Comparison of ENCODE assay signal across 25 mouse cellular contexts in the genomic region with DNA sequence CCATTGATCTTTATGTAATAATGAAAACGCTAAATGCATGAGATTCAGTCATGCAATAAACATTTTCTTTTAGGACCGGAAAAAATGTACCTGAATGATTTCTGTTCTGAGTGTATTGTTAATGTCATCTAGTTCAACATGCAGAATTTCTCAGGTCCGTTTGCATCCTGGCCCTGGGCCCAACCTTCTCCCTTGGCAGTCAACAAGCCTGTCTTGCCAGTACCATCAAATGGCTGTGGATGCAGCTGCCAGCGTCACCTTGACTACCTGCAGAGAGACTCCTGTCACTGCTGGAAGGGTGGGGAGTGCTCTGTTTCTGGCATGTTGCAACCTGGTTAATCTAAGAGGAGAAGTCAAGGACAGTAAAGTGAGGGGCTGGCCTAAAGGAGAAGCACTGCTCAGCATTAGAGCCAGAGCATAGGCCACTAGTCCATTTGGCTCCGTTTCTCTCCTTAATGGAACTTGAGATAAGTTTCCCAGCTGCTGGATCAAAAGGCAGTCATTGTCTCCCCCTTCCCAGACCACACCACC. TPM values are rescaled to one million over a fixed set of nuclear protein-coding genes. Genes with fewer than 3 reads are reported as not detected.
DNase-seq lines count a peak whose midpoint lies in the region; ATAC-seq and TF ChIP-seq lines count a peak whose summit lies in the region.
"Had no signal": no experiment of that assay in that cellular context is flagged by ENCODE, and none has a peak within 500 bp of the region (broad histone marks: within the 10 kb centered on the region; RNA-seq: fewer than 3 reads in every experiment).

No protein-coding gene starts in this region.

- H3K27me3 ChIP-seq in hindbrain, postnatal 0 days (ENCODE audit: insufficient read depth, low read length), result no peaks in the 10 kb centered on the region
- H3K27me3 ChIP-seq in hindbrain, embryonic 12.5 days, result no peaks in the 10 kb centered on the region
- H3K27me3 ChIP-seq: CH12.LX; forebrain, embryonic 15.5 days; heart, embryonic 15.5 days; hindbrain, embryonic 13.5 days; limb, embryonic 15.5 days had no signal

- TF ChIP-seq CTCF in hindbrain, postnatal 0 days (IDR thresholded peaks at IDR 0.05; ENCODE audit: low read depth), result no peak

- DNase-seq in cerebellum, postnatal 14 days, result peak; percentile 50 to 71
- DNase-seq in cerebellum, adult 9-10 months, result no peak
- peak; percentile 19 for DNase-seq in hindbrain, postnatal 0 days (ENCODE audit: low spot score)
- DNase-seq in brain, adult 2 months (ENCODE audit: low read depth, low spot score), result peak; percentile 50
- DNase-seq in lung, postnatal 10 days, result peak; percentile 10
- DNase-seq in layer of hippocampus, postnatal 36 days, result no peak
- DNase-seq in yolk sac, embryonic 10.5 days (ENCODE audit: low spot score), result no peak
- DNase-seq: adrenal gland, adult 2 months; cerebellum, adult 11-12 months; kidney, adult 11 months; kidney, postnatal 14 days; layer of hippocampus, adult 9-11 months; lung, embryonic 14.5 days; retina, postnatal 1 day; thymus, postnatal 36 days had no signal

- H3K4me3 ChIP-seq in hindbrain, postnatal 0 days (ENCODE audit: low read length), result no peak overlapping the region
- no peak overlapping the region for H3K4me3 ChIP-seq in hindbrain, embryonic 12.5 days
- H3K4me3 ChIP-seq: erythroblast, embryonic 14.5 days; forebrain, embryonic 15.5 days; heart, embryonic 15.5 days; hindbrain, embryonic 13.5 days; limb, embryonic 15.5 days; myocyte had no signal

- H3K9ac ChIP-seq in hindbrain, postnatal 0 days (replicated peaks; ENCODE audit: low read length), result no peak overlapping the region
- no peak overlapping the region for H3K9ac ChIP-seq in hindbrain, embryonic 12.5 days
- H3K9ac ChIP-seq: forebrain, embryonic 15.5 days; heart, embryonic 15.5 days; hindbrain, embryonic 13.5 days; limb, embryonic 15.5 days; lung, embryonic 14.5 days had no signal

- H3K4me1 ChIP-seq in hindbrain, postnatal 0 days (ENCODE audit: insufficient read depth, low read length), result no peaks in the 10 kb centered on the region
- H3K4me1 ChIP-seq in hindbrain, embryonic 12.5 days, result no peaks in the 10 kb centered on the region
- H3K4me1 ChIP-seq: forebrain, embryonic 15.5 days; heart, embryonic 15.5 days; hindbrain, embryonic 13.5 days had no signal

- H3K4me2 ChIP-seq in hindbrain, postnatal 0 days (ENCODE audit: low read depth, low read length), result no peak overlapping the region
- H3K4me2 ChIP-seq in hindbrain, embryonic 12.5 days (replicated peaks), result no peak overlapping the region
- H3K4me2 ChIP-seq: forebrain, embryonic 15.5 days; heart, embryonic 15.5 days; hindbrain, embryonic 13.5 days; limb, embryonic 15.5 days; lung, embryonic 14.5 days; midbrain, embryonic 11.5 days had no signal

- 63% methylated on average over 5 of the region's 5 CpGs for WGBS in hindbrain, postnatal 0 days
- WGBS in hindbrain, embryonic 12.5 days, result 73% methylated on average over 5 of the region's 5 CpGs

- no peak overlapping the region for H3K27ac ChIP-seq in hindbrain, postnatal 0 days
- H3K27ac ChIP-seq in hindbrain, embryonic 12.5 days, result no peak overlapping the region
- H3K27ac ChIP-seq: forebrain, embryonic 15.5 days; heart, embryonic 15.5 days; hindbrain, embryonic 13.5 days; limb, embryonic 15.5 days had no signal

- ATAC-seq in hindbrain, postnatal 0 days, result no peak
- no peak for ATAC-seq in hindbrain, embryonic 12.5 days (ENCODE audit: low FRiP score)
- ATAC-seq: forebrain, embryonic 15.5 days had no signal

- H3K36me3 ChIP-seq in hindbrain, postnatal 0 days (ENCODE audit: insufficient read depth, low read length), result no peaks in the 10 kb centered on the region
- H3K36me3 ChIP-seq in hindbrain, embryonic 12.5 days, result no peaks in the 10 kb centered on the region
- H3K36me3 ChIP-seq: forebrain, embryonic 15.5 days; heart, embryonic 15.5 days; hindbrain, embryonic 13.5 days; limb, embryonic 15.5 days had no signal

- H3K9me3 ChIP-seq in hindbrain, postnatal 0 days (ENCODE audit: low read length), result no peaks in the 10 kb centered on the region
- no peaks in the 10 kb centered on the region for H3K9me3 ChIP-seq in hindbrain, embryonic 12.5 days (replicated peaks)
- H3K9me3 ChIP-seq: forebrain, embryonic 15.5 days; heart, embryonic 15.5 days; hindbrain, embryonic 13.5 days; limb, embryonic 15.5 days had no signal

RNA-seq across cellular contexts. Expression of a gene that starts 14.2 kb away (rescaled TPM):
- total RNA-seq in hindbrain, postnatal 0 days (2014; rRNA removed), result 197 and 198 TPM in 2 replicates
- polyA plus RNA-seq in hindbrain, postnatal 0 days (2015; fragmentation: Nextera tagmentation; extraction: Ambion mirVana), result 409 and 418 TPM in 2 replicates
- 376 and 396 TPM in 2 replicates for polyA plus RNA-seq in hindbrain, embryonic 12.5 days (2016; fragmentation: Nextera tagmentation; extraction: Ambion mirVana)
- total RNA-seq in layer of hippocampus, postnatal 36 days (2021), result 100 to 1,000 TPM; 199 to 209 TPM

RNA-seq across cellular contexts. Expression of a gene that starts 37.9 kb away (rescaled TPM):
- 0.90 and 1.9 TPM in 2 replicates for total RNA-seq in hindbrain, postnatal 0 days (2014; rRNA removed)
- 2.2 and 2.3 TPM in 2 replicates for polyA plus RNA-seq in hindbrain, postnatal 0 days (2015; fragmentation: Nextera tagmentation; extraction: Ambion mirVana)
- polyA plus RNA-seq in hindbrain, embryonic 12.5 days (2016; fragmentation: Nextera tagmentation; extraction: Ambion mirVana), result 2.3 and 2.4 TPM in 2 replicates
- total RNA-seq in layer of hippocampus, postnatal 36 days (2021), result under 1 TPM; 0.55 to 0.71 TPM
- total RNA-seq: granulocyte monocyte progenitor cell, adult 5-6 weeks had no signal
- polyA plus RNA-seq: erythroblast, embryonic 14.5 days had no signal

Comparison
In these comparisons a context has a peak if more than half of its experiments do, and no peak if none do; other contexts are left out.
1. DNase-seq: peak in cerebellum, postnatal 14 days (2 of 2), hindbrain, postnatal 0 days (single experiment), brain, adult 2 months (single experiment) and lung, postnatal 10 days (single experiment); none in cerebellum, adult 9-10 months (single experiment), layer of hippocampus, postnatal 36 days (0 of 2) and yolk sac, embryonic 10.5 days (single experiment).